Mouse (Mus musculus) thymus, adult 2 months (tissue): ENCODE measurements around the gene Dstyk. TPM values are rescaled to one million over a fixed set of nuclear protein-coding genes. Genes with fewer than 3 reads are reported as not detected.

Source experiments
- DNase-seq: peaks from one replicate; pipeline ENCODE4 v3.0.0; 2021
- H3K27ac ChIP-seq: fragments of 200-500 bp; 2 replicates; pipeline ENCODE4 v1.5.1; 2012; ENCODE audit warnings: low read length, control low read depth; ENCODE audit not compliant: control insufficient read depth, insufficient read depth
- H3K27me3 ChIP-seq: fragments of 200-500 bp; 2 replicates; pipeline ENCODE4 v1.6.1; 2012; ENCODE audit warnings: mild to moderate bottlenecking, low read length, moderate library complexity, mixed read lengths; ENCODE audit not compliant: control insufficient read depth, insufficient read depth
- H3K36me3 ChIP-seq: fragments of 200-500 bp; 2 replicates; pipeline ENCODE4 v1.6.1; 2012; ENCODE audit warnings: mild to moderate bottlenecking, low read length, moderate library complexity; ENCODE audit not compliant: control insufficient read depth, insufficient read depth
- H3K4me1 ChIP-seq: fragments of 200-500 bp; replicated peaks from 2 replicates; pipeline ENCODE4 v1.6.1; 2012; ENCODE audit warnings: low read length; ENCODE audit not compliant: control insufficient read depth, insufficient read depth
- H3K4me3 ChIP-seq: fragments of 200-500 bp; 2 replicates; pipeline ENCODE4 v1.5.1; 2012; ENCODE audit warnings: mild to moderate bottlenecking, low read length, control low read depth, moderate library complexity; ENCODE audit not compliant: control insufficient read depth, insufficient read depth
- CTCF ChIP-seq: fragments of 200-500 bp; IDR thresholded peaks from 2 replicates; pipeline ENCODE4 v1.5.1; 2012; ENCODE audit warnings: mild to moderate bottlenecking, control low read depth, low read length, moderate library complexity, borderline replicate concordance; ENCODE audit not compliant: control insufficient read depth, poor library complexity, insufficient read depth; ENCODE audit errors: extremely low read depth
- POLR2A ChIP-seq: fragments of 200-500 bp; IDR thresholded peaks from 2 replicates; pipeline ENCODE4 v1.6.1; 2012; ENCODE audit warnings: mild to moderate bottlenecking, low read length, control low read depth, moderate library complexity; ENCODE audit not compliant: control insufficient read depth, poor library complexity, insufficient read depth; ENCODE audit errors: extremely low read depth
- WGBS: fragments of 180-500 bp; shearing (Covaris S2); methylation state at CpG from one replicate; pipeline ENCODE4 v1.1.7; 2018; 5-methylcytosine and 5-hydroxymethylcytosine counted together
- polyA plus RNA-seq: library from polyadenylated mRNA; depleted of rRNA; stranded (reverse); fragments of >200 nt; gene quantifications from 2 replicates; pipeline ENCODE4 v1.2.3, GENCODE M21; 2012

Dstyk gene
- polyA plus RNA-seq, 1 experiment, result 6.8 TPM

GRCm38 (mm10) chr1:132372896-132373534 lies 44.3 kb upstream of the Dstyk start:
- H3K36me3 ChIP-seq, result no peaks in the 10 kb centered on the region
- DNase-seq, result no peak
- 0 out of 2 replicates have a peak, but pooled peaks cover 6% of the 10 kb centered on the region for H3K4me1 ChIP-seq
- no peak overlapping the region for H3K27ac ChIP-seq
- H3K27me3 ChIP-seq, result no peaks in the 10 kb centered on the region
- TF ChIP-seq CTCF (no peak), POLR2A (no peak)
- WGBS, result 93% methylated on average over 6 of the region's 6 CpGs
- H3K4me3 ChIP-seq, result no peak overlapping the region

- Histone ChIP-seq H3K4me3 (no peak overlapping the region), H3K4me1 (0 out of 2 replicates have a peak, but pooled peaks cover 6% of the 10 kb centered on the region), H3K27ac (no peak overlapping the region), H3K36me3 (no peaks in the 10 kb centered on the region), H3K27me3 (no peaks in the 10 kb centered on the region)
- no peak for DNase-seq
- TF ChIP-seq CTCF (no peak), POLR2A (no peak)
- 43% methylated on average over 5 of the region's 5 CpGs for WGBS
Observed at GRCm38 (mm10) chr1:132374140-132374872, 43.0 kb upstream of the Dstyk start.

DNA sequence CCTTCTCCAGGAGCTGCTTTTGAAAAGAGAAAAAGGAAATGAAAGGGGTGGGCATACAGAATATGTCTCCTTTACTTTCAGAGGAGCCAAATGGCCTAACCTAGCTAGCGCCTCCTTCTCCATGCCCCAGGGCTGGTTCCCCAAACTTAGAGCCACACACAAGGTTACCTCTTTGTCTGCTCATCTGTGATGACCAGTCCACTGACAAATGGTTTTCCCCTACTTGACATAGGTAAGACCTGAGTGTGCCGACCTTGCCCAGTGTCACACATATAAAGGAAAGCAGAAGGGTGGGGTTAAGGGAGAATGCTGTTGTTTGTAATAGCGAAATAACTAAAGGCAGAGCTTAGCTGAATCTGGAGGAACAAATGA lies 42.5 kb upstream of the Dstyk start:
- WGBS, result 53% methylated on average over 3 of the region's 3 CpGs
- TF ChIP-seq POLR2A (no peak), CTCF (no peak)
- Histone ChIP-seq H3K36me3 (no peaks in the 10 kb centered on the region), H3K4me3 (no peak overlapping the region), H3K27me3 (no peaks in the 10 kb centered on the region), H3K27ac (no peak overlapping the region), H3K4me1 (0 out of 2 replicates have a peak, but pooled peaks cover 6% of the 10 kb centered on the region)
- DNase-seq, result no peak

- 79% methylated on average over 4 of the region's 4 CpGs for WGBS
- TF ChIP-seq CTCF (no peak), POLR2A (no peak)
Observed at GRCm38 (mm10) chr1:132375256-132375655, 42.1 kb upstream of the Dstyk start.

GRCm38 (mm10) chr1:132376211-132377054 lies 40.9 kb upstream of the Dstyk start:
- H3K4me1 ChIP-seq, result 0 out of 2 replicates have a peak, but pooled peaks cover 6% of the 10 kb centered on the region
- no peak overlapping the region for H3K4me3 ChIP-seq
- no peaks in the 10 kb centered on the region for H3K27me3 ChIP-seq
- TF ChIP-seq POLR2A (no peak), CTCF (no peak)
- no peaks in the 10 kb centered on the region for H3K36me3 ChIP-seq
- DNase-seq, result no peak
- WGBS, result 93% methylated on average over 8 of the region's 8 CpGs
- H3K27ac ChIP-seq, result no peak overlapping the region

More at GRCm38 (mm10) chr1:132375256-132375655, 42.1 kb upstream of the Dstyk start:
- Histone ChIP-seq H3K36me3 (no peaks in the 10 kb centered on the region), H3K27me3 (no peaks in the 10 kb centered on the region), H3K27ac (no peak overlapping the region), H3K4me3 (no peak overlapping the region), H3K4me1 (0 out of 2 replicates have a peak, but pooled peaks cover 6% of the 10 kb centered on the region)
- DNase-seq, result no peak

- H3K27ac ChIP-seq, result no peak overlapping the region
- 87% methylated on average over 7 of the region's 7 CpGs for WGBS
Observed at GRCm38 (mm10) chr1:132377055-132377365, 40.3 kb upstream of the Dstyk start.

DNA sequence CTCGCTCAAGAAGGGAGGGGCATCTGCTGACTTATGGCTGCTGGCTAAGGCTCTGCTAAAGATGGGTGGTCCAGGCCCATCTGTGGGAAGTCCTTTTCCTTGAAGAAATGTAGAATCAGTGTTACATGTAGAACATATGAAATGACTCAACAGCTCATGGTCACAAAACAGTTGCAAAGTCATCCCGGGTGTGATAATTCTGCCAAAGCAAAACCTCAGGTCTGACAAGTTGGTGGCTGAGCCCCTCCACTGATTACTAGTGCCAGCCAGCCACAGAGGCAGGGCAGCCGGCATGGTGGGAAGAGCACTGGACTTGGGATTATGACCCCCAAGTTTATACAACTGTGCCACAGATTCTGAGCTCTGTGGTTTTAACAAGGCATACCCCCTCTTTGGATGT lies 39.5 kb upstream of the Dstyk start:
- H3K27me3 ChIP-seq, result no peaks in the 10 kb centered on the region
- no peak overlapping the region for H3K27ac ChIP-seq
- H3K36me3 ChIP-seq, result no peaks in the 10 kb centered on the region
- peaks cover 12% of the 10 kb centered on the region; the same call in 1 of the 2 replicates for H3K4me1 ChIP-seq
- 61% methylated on average over 3 of the region's 3 CpGs for WGBS
- no peak for DNase-seq
- TF ChIP-seq CTCF (no peak), POLR2A (no peak)
- no peak overlapping the region for H3K4me3 ChIP-seq

More at GRCm38 (mm10) chr1:132377055-132377365, 40.3 kb upstream of the Dstyk start:
- no peak for DNase-seq
- Histone ChIP-seq H3K36me3 (no peaks in the 10 kb centered on the region), H3K4me1 (0 out of 2 replicates have a peak, but pooled peaks cover 8% of the 10 kb centered on the region), H3K27me3 (no peaks in the 10 kb centered on the region), H3K4me3 (no peak overlapping the region)
- TF ChIP-seq CTCF (no peak), POLR2A (no peak)
